Mouse (Mus musculus) lung, adult 2 months (tissue): ENCODE results near the gene Hoxa11. TPM values are rescaled to one million over a fixed set of nuclear protein-coding genes. Genes with fewer than 3 reads are reported as not detected.

ENCODE experiments used
- DNase-seq: peaks from one replicate; pipeline ENCODE4 v3.0.0; 2022
- H3K4me1 ChIP-seq: fragments of 200-500 bp; 2 replicates; pipeline ENCODE4 v1.6.1; 2011; ENCODE audit warnings: low read length; ENCODE audit not compliant: control insufficient read depth, insufficient read depth
- H3K4me3 ChIP-seq: fragments of 200-500 bp; replicated peaks from 2 replicates; pipeline ENCODE3; 2011; ENCODE audit warnings: low read depth, mild to moderate bottlenecking, control low read depth, low read length; ENCODE audit errors: extremely low read depth
- CTCF ChIP-seq: fragments of 200-500 bp; IDR thresholded peaks from 2 replicates; pipeline ENCODE4 v1.5.1; 2011; ENCODE audit warnings: mild to moderate bottlenecking, low read length, control low read depth; ENCODE audit not compliant: insufficient read depth
- POLR2A ChIP-seq: fragments of 200-500 bp; IDR thresholded peaks from 2 replicates; pipeline ENCODE4 v1.6.1; 2011; ENCODE audit warnings: low read depth, mild to moderate bottlenecking, control low read depth, low read length, borderline replicate concordance; ENCODE audit errors: extremely low read depth
- WGBS: fragments of 180-500 bp; shearing (Covaris S2); methylation state at CpG from one replicate; pipeline ENCODE4 v1.1.7; 2018; 5-methylcytosine and 5-hydroxymethylcytosine counted together
- polyA plus RNA-seq: library from polyadenylated mRNA; depleted of rRNA; stranded (reverse); fragments of >200 nt; gene quantifications from 2 replicates; pipeline ENCODE4 v1.2.3, GENCODE M21; 2012

Hoxa11 gene
- polyA plus RNA-seq, 1 experiment, result not detected

DNA sequence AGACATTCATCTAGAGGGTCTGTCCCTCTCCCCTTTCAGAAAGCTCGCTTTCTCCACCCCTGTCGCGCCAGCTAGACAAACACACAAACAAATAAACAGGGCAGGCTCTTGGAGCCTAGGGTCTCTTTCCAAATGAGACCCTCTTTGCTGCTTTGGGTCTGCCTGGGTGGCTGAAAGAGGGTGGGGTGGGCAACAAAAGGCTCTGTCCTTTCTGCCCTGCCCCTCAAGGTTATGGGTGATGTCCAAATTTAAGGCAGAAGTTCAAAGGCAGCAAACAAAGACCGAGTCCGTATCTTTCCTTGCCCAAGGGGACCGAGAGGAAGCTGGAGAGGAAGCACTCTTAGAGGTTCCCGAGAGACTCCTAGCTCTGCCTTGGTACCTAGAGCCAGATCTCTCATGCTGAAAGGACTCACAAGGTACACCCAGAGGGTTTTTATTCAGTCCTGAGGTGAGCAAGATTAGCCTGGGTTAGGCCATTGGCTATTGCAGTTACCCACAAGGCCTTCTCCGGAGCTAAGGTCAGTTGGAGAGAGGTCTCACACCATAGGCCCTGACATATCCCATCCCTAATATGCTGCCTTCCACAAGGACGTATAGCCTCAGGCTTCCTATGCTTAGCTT, 4.5 kb downstream of the Hoxa11 start:
- Histone ChIP-seq H3K4me3 (no peak overlapping the region), H3K4me1 (no peaks in the 10 kb centered on the region; the same call in 1 of the 2 replicates)
- no peak for TF ChIP-seq CTCF
- no peak for TF ChIP-seq POLR2A
- DNase-seq, result no peak
- WGBS, result 11% methylated on average over 9 of the region's 9 CpGs

GRCm38 (mm10) chr6:52240389-52241000, 5.1 kb downstream of the Hoxa11 start, which contains the start of gene Hoxa10:
Gene Hoxa10 (minus strand): TSS chr6:52240854.
- no peak for DNase-seq
- TF ChIP-seq CTCF, result peak; percentile 61
- no peak for TF ChIP-seq POLR2A
- H3K4me3 ChIP-seq, result no peak within 1 kb of the TSS
- 6% methylated on average over 35 of the region's 35 CpGs for WGBS
- no peaks in the 10 kb centered on the region for H3K4me1 ChIP-seq

GRCm38 (mm10) chr6:52239625-52240388, 5.8 kb downstream of the Hoxa11 start:
- H3K4me1 ChIP-seq, result no peaks in the 10 kb centered on the region
- no peak for DNase-seq
- TF ChIP-seq CTCF (no peak), POLR2A (no peak)

DNA sequence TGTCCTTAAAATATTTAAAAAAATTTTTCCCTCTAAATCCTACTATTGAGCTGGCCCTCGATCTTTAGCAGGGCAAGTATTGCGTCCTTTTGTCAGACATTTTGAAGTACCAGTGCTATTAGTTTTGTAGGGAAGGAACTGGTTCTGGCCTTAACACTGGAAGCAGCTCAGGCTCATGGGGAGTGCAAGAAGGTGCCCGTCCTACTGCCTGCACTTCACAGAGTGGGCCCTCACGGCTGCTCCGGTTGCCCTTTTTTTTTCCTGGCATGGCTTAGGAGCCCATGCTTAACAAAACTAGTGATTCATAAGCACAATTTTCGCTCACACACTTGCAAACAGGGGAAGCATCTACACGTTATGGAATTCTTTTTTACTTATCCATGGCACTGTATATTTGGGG, 6.6 kb downstream of the Hoxa11 start:
- Histone ChIP-seq H3K4me3 (no peak overlapping the region), H3K4me1 (no peaks in the 10 kb centered on the region)
- no peak for DNase-seq
- no peak for TF ChIP-seq POLR2A
- no peak for TF ChIP-seq CTCF
- WGBS, result 16% methylated on average over 7 of the region's 7 CpGs

More at GRCm38 (mm10) chr6:52239625-52240388, 5.8 kb downstream of the Hoxa11 start:
- 5% methylated on average over 30 of the region's 30 CpGs for WGBS
- H3K4me3 ChIP-seq, result no peak overlapping the region

GRCm38 (mm10) chr6:52238155-52238545, 7.5 kb downstream of the Hoxa11 start:
- H3K4me3 ChIP-seq, result no peak overlapping the region
- WGBS, result 12% methylated on average over 7 of the region's 7 CpGs
- DNase-seq, result no peak
- H3K4me1 ChIP-seq, result no peaks in the 10 kb centered on the region
- TF ChIP-seq POLR2A (no peak), CTCF (no peak)

DNA sequence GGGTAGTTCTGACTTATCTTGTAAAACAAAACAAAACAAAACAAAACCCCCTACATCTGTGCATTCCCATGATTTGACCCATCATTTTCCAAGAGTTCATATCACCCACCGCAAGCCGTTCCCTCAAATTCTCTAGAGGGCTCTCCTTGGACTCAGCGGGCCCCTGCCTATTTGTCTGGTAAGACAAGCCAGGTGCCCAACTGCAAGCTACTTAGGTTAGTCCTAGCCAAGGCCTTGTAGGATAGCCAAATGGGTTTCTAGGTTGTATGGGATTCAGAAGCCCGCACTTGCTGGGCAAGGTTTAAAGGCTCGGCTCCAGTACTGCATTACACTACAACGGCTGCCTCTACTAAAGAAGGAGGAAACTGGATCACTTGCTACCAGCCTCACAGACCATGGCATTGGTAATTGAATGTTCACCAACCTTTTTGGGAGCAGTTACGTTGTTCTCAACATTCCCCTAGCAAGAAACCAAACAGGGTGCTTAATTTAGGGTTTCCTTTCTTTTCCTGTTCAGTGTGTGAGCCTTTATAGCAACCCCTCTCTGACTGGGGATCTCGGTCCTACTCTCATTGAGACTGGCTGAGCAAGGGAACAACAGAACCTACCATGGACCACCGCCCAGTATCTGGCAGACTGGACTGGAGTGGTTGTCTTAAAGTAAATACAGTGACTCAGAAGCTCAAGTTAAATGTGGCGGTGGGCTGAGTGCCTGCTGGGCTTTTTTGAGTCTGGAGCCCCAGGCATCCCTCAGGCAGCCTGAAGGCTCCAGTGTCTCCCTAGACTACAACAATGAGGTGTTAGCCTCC, 8.1 kb downstream of the Hoxa11 start:
- TF ChIP-seq POLR2A (no peak), CTCF (no peak)
- 28% methylated on average over 10 of the region's 10 CpGs for WGBS
- no peak overlapping the region for H3K4me3 ChIP-seq
- H3K4me1 ChIP-seq, result no peaks in the 10 kb centered on the region
- DNase-seq, result no peak

DNA sequence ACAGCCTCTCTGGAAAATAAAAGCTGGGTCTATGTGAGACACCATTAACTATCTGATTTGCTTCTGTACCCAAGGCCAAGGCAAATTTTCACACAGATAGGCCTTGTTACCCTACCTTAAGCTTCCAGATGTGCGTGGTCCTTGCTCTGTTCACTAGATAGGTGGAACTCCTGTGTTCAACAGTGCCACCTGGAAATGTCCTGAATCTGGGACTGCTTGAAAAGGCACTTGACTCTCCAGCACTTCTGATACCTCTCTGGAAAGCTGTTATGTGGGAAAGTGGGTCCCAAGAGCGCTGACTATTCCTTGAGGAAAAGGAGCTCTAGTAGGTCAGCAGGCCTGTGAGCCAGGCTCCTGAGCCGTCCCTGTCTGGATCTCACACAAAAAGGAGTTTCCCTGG, 8.8 kb downstream of the Hoxa11 start:
- no peak for DNase-seq
- TF ChIP-seq CTCF (no peak), POLR2A (no peak)
- no peak overlapping the region for H3K4me3 ChIP-seq
- WGBS, result 32% methylated on average over 3 of the region's 3 CpGs
- no peaks in the 10 kb centered on the region for H3K4me1 ChIP-seq

- 38% methylated on average over 6 of the region's 6 CpGs for WGBS
- Histone ChIP-seq H3K4me3 (no peak overlapping the region), H3K4me1 (no peaks in the 10 kb centered on the region)
- DNase-seq, result no peak
- TF ChIP-seq POLR2A, result no peak
- TF ChIP-seq CTCF, result no peak
These were observed 9.7 kb downstream of the Hoxa11 start for GRCm38 (mm10) chr6:52235866-52236265.

DNA sequence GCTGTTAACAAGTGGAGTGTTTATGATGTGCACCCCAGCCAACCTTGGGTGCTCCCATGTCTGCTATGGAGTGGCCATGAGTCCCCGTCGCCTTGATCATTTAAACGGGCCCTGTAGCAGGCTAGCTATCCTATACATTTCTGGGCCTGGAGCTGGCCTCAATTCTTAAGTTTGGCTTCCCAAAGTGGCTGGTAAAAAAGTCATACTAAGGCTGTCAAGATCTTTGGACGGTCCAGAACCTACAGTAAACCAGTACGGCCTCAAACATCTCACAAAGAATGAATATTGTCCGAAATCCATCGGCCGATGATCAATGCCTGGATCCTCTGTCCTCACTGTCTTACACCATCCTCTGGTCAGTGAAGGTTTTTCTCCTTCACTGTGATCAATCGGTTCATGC, 10.3 kb downstream of the Hoxa11 start:
- DNase-seq, result no peak
- TF ChIP-seq CTCF, result no peak
- TF ChIP-seq POLR2A, result no peak
- H3K4me3 ChIP-seq, result no peak overlapping the region

More for the DNA sequence above, 10.3 kb downstream of the Hoxa11 start:
- WGBS, result 35% methylated on average over 9 of the region's 9 CpGs
- H3K4me1 ChIP-seq, result no peaks in the 10 kb centered on the region
